Mouse (Mus musculus) layer of hippocampus, postnatal 25 days (tissue): ENCODE results near the gene Fhl2. TPM values are rescaled to one million over a fixed set of nuclear protein-coding genes. Genes with fewer than 3 reads are reported as not detected.
"Not testable (repeated sequence)": the region's sequence is repeated elsewhere in the genome, so short reads cannot be mapped to it uniquely, and the experiment has no call there.

ENCODE experiments used
- DNase-seq, 2 experiments: peaks; one replicate each; pipeline ENCODE4 v3.0.0; 2022; ENCODE audit warnings: mixed read lengths in 2 of 2, low spot score in 1 of 2; ENCODE audit errors: extremely low spot score in 1 of 2
- total RNA-seq, 2 experiments: library from RNA; stranded (reverse); gene quantifications; 2 replicates each; pipeline ENCODE4 v1.2.3; 2021

The Fhl2 gene
- total RNA-seq, 2 experiments from 2014 or later: 36.0 to 47.8 TPM

GRCm38 (mm10) chr1:43157907-43158306 is 38.9 kb downstream of the Fhl2 start:
- DNase-seq: no peak

GRCm38 (mm10) chr1:43154491-43154890 is 42.3 kb downstream of the Fhl2 start:
- DNase-seq: no peak

- DNase-seq: no peak
These were observed 43.2 kb downstream of the Fhl2 start for GRCm38 (mm10) chr1:43153538-43153937.

- DNase-seq: no peak
These were observed 44.2 kb downstream of the Fhl2 start for GRCm38 (mm10) chr1:43152626-43153025.

GRCm38 (mm10) chr1:43150225-43150624 is 46.6 kb downstream of the Fhl2 start:
- no peak for DNase-seq

GRCm38 (mm10) chr1:43147474-43147873 is 49.3 kb downstream of the Fhl2 start:
- DNase-seq: no peak

- DNase-seq: no peak
These were observed 51.4 kb downstream of the Fhl2 start for GRCm38 (mm10) chr1:43145388-43145787.

GRCm38 (mm10) chr1:43144338-43144906 is 52.4 kb downstream of the Fhl2 start:
- DNase-seq: no peak

GRCm38 (mm10) chr1:43143791-43144190 is 53.0 kb downstream of the Fhl2 start:
- no peak for DNase-seq

- no peak for DNase-seq
These were observed 53.5 kb downstream of the Fhl2 start for GRCm38 (mm10) chr1:43143284-43143683.

- DNase-seq: no peak
These were observed 53.9 kb downstream of the Fhl2 start for GRCm38 (mm10) chr1:43142849-43143248.

GRCm38 (mm10) chr1:43141555-43141961 is 55.2 kb downstream of the Fhl2 start:
- DNase-seq: no peak

GRCm38 (mm10) chr1:43139587-43140266 is 57.1 kb downstream of the Fhl2 start:
- DNase-seq: peak; percentile 73 to 93

GRCm38 (mm10) chr1:43138268-43138812 is 58.4 kb downstream of the Fhl2 start:
- DNase-seq: no peak

- no peak for DNase-seq
These were observed 59.5 kb downstream of the Fhl2 start for GRCm38 (mm10) chr1:43137334-43137733.

- not testable (repeated sequence) for DNase-seq
These were observed 60.2 kb downstream of the Fhl2 start for GRCm38 (mm10) chr1:43136488-43137029.

GRCm38 (mm10) chr1:43131591-43131990 is 65.2 kb downstream of the Fhl2 start:
- no peak for DNase-seq

- DNase-seq: no peak
These were observed 66.4 kb downstream of the Fhl2 start for GRCm38 (mm10) chr1:43130219-43130981.

GRCm38 (mm10) chr1:43127820-43128610 is 68.8 kb downstream of the Fhl2 start:
- no peak for DNase-seq

GRCm38 (mm10) chr1:43127196-43127595 is 69.6 kb downstream of the Fhl2 start:
- DNase-seq: no peak
